Mouse (Mus musculus) stomach, embryonic 15.5 days (tissue): Measurements from ENCODE around the gene Slc4a1. TPM values are rescaled to one million over a fixed set of nuclear protein-coding genes. Genes with fewer than 3 reads are reported as not detected.
A peak's percentile ranks its signal among the peaks of the same experiment; 100 is the strongest.

Experiments used
- ATAC-seq: fragments of 200-750 bp; cut with Nextera tagmentation; 2 replicates; pipeline ENCODE4 v1.8.0; 2017; ENCODE audit warnings: low read depth, moderate number of reproducible peaks, moderate TSS enrichment; ENCODE audit not compliant: insufficient read depth, low FRiP score
- H3K27ac ChIP-seq: fragments of 300-500 bp; sonication (generic); 2 replicates; pipeline ENCODE4 v1.5.1; 2015; ENCODE audit warnings: mild to moderate bottlenecking, inconsistent platforms
- H3K27me3 ChIP-seq: fragments of 300-500 bp; sonication (generic); replicated peaks from 2 replicates; pipeline ENCODE4 v1.6.1; 2015; ENCODE audit warnings: inconsistent platforms
- H3K36me3 ChIP-seq: fragments of 300-500 bp; sonication (generic); 2 replicates; pipeline ENCODE4 v1.6.1; 2015; ENCODE audit warnings: inconsistent platforms
- H3K4me1 ChIP-seq: fragments of 300-500 bp; sonication (generic); 2 replicates; pipeline ENCODE4 v1.6.1; 2015; ENCODE audit warnings: inconsistent platforms
- H3K4me2 ChIP-seq: fragments of 300-500 bp; sonication (generic); 2 replicates; pipeline ENCODE4 v1.6.1; 2015; ENCODE audit warnings: mild to moderate bottlenecking, inconsistent platforms
- H3K4me3 ChIP-seq: fragments of 300-500 bp; sonication (generic); replicated peaks from 2 replicates; pipeline ENCODE4 v1.5.1; 2015; ENCODE audit warnings: inconsistent platforms
- H3K9ac ChIP-seq: fragments of 300-500 bp; sonication (generic); 2 replicates; pipeline ENCODE4 v1.6.1; 2015; ENCODE audit warnings: inconsistent platforms
- H3K9me3 ChIP-seq: fragments of 300-500 bp; sonication (generic); 2 replicates; pipeline ENCODE4 v1.6.1; 2016; ENCODE audit warnings: inconsistent platforms
- WGBS: fragments of 180-500 bp; shearing (Covaris S2); methylation state at CpG from one replicate; pipeline ENCODE4 v1.1.7; 2015; 5-methylcytosine and 5-hydroxymethylcytosine counted together
- polyA plus RNA-seq: library from polyadenylated mRNA; unstranded; fragments of >200 nt; fragmentation: Nextera tagmentation; extraction: Ambion mirVana; gene quantifications from 2 replicates; pipeline ENCODE4 v1.2.1, GENCODE M21; 2015

Gene Slc4a1
- polyA plus RNA-seq, 1 experiment from 2014 or later, result 68.8 TPM

DNA sequence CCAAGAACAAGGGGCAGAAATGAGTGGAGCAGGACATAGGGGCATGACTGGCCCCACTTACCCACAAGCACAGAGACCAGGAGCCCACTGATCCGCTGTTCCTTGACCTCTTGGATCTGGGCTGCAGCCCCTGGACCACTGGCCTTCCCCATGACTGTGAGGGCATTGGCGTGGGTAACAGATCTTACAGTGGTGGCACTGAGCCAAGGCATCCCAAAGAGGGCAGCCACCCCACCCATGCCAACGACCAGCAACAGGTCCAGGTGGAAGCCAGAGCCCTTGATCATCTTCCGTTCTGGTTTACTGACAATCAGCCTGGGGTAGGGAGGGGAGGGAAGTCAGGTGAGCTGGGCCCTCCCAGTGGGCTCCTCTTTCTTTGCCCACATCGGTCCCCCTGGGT lies 13.6 kb downstream of the Slc4a1 start:
- H3K4me3 ChIP-seq, result no peak overlapping the region
- WGBS, result 50% methylated on average over 5 of the region's 5 CpGs
- ATAC-seq, result no peak
- no peaks in the 10 kb centered on the region for H3K36me3 ChIP-seq
- no peaks in the 10 kb centered on the region for H3K4me1 ChIP-seq
- H3K9me3 ChIP-seq, result no peaks in the 10 kb centered on the region
- no peak overlapping the region for H3K9ac ChIP-seq
- H3K27ac ChIP-seq, result no peak overlapping the region
- no peaks in the 10 kb centered on the region; the same call in 1 of the 2 replicates for H3K27me3 ChIP-seq
- no peak overlapping the region for H3K4me2 ChIP-seq

DNA sequence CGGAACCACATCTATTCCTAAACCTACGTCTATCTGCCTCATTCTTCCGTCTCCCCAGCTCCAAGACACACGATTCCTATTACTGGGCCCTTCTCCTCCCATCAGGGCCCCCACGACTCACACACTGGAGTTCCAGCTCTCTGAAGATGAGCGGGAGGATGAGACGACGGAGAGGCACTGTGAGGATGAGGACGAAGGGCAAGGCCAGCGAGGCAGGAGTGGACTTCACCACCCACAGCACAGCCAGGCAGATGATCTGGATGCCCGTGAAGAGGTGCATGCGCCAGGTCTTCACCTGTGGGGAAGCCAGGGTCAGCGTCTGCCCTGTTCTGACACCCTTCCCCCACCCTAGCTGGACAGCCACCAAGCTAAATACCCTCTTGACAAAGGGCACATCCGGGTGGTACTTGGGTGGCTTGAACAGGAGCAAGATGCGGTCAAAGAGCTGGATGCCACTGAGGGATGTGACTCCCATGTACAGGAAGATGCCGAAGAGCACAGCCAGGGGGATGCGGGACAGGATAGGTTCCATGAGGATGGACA lies 15.0 kb downstream of the Slc4a1 start:
- H3K9me3 ChIP-seq, result no peaks in the 10 kb centered on the region
- no peaks in the 10 kb centered on the region for H3K36me3 ChIP-seq
- 85% methylated on average over 17 of the region's 17 CpGs for WGBS
- H3K4me1 ChIP-seq, result no peaks in the 10 kb centered on the region
- no peaks in the 10 kb centered on the region for H3K27me3 ChIP-seq
- H3K4me3 ChIP-seq, result no peak overlapping the region
- ATAC-seq, result no peak
- H3K27ac ChIP-seq, result no peak overlapping the region
- no peak overlapping the region for H3K4me2 ChIP-seq
- no peak overlapping the region for H3K9ac ChIP-seq

DNA sequence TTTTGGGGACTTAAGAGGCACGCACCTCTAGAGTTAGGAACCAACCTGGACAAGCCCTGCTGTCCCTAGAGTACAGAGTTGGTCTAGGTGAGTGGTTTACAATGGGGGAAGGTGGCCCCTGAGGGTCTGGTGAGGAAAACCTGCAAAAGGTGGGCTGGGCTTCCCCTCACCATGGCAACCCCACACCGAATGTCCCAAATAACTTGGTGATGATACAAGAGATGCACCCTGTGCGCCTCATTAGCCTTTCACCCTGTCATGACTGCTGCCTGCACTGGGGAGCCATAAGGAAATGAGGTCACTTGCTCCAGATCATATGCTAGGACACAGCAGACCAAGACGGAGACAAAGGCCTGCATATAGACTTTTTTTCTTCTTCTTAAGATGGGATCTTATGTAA lies 15.6 kb downstream of the Slc4a1 start:
- Histone ChIP-seq H3K4me2 (no peak overlapping the region), H3K9ac (no peak overlapping the region), H3K27ac (no peak overlapping the region), H3K27me3 (no peaks in the 10 kb centered on the region), H3K4me3 (no peak overlapping the region), H3K9me3 (no peaks in the 10 kb centered on the region), H3K4me1 (no peaks in the 10 kb centered on the region), H3K36me3 (no peaks in the 10 kb centered on the region)
- WGBS, result 80% methylated on average over 4 of the region's 4 CpGs
- ATAC-seq, result no peak

DNA sequence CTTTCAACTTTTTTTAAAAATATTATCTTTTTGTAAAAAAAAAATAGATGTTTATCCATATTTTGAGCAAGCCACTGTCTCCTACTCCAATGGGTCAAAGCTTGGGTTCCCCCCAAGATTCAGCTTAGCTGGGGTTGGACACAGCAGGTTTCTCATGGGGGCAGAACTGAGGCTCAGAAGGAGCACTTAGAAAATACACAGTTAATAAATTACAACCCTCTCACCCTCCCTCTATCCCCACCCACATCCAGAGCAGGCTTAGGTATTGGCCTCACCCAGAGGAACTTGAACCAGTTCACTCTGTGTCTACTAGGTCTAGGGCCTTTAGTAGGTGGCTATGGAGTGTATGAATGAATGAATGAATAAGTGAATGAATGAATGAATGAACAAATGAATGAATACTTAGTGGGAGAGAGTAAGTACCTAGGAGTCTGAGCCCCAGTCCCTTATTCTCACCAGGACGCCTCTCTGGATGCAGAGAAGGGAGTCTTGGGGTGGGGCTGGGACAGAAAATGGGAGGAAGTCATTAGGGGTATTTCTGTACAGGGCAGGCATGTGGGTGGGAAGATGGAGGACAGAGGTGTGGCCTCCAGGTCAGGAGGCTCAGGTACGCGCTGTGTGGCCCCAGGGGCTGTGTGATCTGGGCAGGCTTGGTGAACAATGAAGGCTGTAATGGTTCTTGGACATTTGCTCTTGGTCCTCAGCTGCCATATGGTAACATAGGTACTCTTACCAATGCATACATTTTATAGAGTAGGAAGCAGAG lies 16.6 kb downstream of the Slc4a1 start:
- no peak overlapping the region for H3K4me3 ChIP-seq
- no peaks in the 10 kb centered on the region for H3K27me3 ChIP-seq
- no peaks in the 10 kb centered on the region for H3K4me1 ChIP-seq
- no peaks in the 10 kb centered on the region for H3K36me3 ChIP-seq
- H3K9ac ChIP-seq, result no peak overlapping the region
- H3K9me3 ChIP-seq, result no peaks in the 10 kb centered on the region
- 84% methylated on average over 3 of the region's 3 CpGs for WGBS
- ATAC-seq, result peak; percentile 45; the same call in 1 of the 2 replicates
- no peak overlapping the region for H3K27ac ChIP-seq
- H3K4me2 ChIP-seq, result no peak overlapping the region

DNA sequence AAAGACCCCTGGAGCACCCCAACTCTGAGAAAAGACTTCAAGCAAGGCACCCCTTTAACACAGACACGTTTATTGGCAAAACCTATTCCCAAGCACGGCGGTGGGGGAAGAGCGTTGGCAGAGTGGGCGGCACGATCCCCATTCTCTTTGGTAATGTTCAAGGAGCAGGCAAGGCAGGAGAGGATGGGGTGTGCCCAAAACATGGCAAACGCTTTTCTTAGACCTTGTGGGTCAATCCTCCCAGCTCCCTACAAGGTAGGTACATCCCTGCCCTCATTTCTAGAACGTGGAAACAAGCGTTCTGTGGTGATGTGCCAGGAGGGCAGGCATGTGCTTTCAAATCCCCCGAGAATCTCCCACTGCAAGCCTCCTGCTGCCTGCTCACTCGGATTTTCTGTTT lies 17.2 kb downstream of the Slc4a1 start:
- Histone ChIP-seq H3K9me3 (no peaks in the 10 kb centered on the region), H3K36me3 (no peaks in the 10 kb centered on the region), H3K9ac (no peak overlapping the region), H3K4me1 (no peaks in the 10 kb centered on the region), H3K27ac (no peak overlapping the region), H3K27me3 (no peaks in the 10 kb centered on the region), H3K4me3 (no peak overlapping the region), H3K4me2 (no peak overlapping the region)
- no peak for ATAC-seq
- 82% methylated on average over 11 of the region's 11 CpGs for WGBS

DNA sequence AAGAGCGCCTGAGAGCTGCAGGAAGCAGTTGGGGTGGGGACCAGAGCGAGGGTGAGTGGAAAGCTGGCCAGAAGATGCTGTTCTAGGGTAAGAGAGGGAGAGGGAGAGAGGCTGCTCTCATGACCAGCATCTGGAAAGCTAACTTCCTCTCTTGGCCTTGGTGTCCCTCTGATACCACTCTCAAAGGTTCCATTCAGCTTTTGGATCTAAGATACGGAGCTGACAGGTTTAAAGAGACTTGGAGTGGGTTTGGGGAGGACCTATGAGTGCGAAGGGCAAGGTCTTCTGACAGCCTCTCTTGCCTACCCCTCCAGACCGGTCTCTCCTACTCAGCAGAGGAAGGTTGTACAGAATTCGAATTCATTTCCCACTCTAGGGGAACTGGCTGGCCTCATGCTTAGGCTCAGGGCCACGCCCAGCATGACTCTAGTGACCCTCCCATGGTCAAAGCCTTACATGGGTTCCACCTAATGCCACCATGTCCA lies 17.9 kb downstream of the Slc4a1 start:
- peak; percentile 37; the same call in 1 of the 2 replicates for ATAC-seq
- WGBS, result 92% methylated on average over 7 of the region's 7 CpGs

DNA sequence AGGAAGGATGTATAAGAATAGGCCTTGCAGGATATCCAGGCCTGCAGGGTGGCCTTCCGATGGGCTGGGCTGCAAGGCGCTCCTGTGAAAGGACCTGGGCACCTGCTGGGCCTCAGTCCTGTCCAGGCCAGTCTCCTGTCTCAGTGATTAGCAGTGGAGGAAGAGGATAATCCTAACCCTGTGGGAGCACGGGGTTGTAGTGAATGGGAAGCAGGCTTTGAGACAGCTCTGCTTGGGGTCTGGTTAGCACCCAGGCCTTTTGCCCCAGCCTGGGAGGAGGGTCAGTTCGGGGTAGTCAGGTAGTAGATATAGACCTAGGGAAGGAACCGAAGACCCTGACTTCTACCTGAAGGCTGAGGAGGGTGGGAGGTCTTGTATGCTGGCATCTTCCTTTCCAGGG lies 18.3 kb downstream of the Slc4a1 start:
- no peaks in the 10 kb centered on the region for H3K27me3 ChIP-seq
- H3K9ac ChIP-seq, result no peak overlapping the region
- no peaks in the 10 kb centered on the region for H3K36me3 ChIP-seq
- 78% methylated on average over 5 of the region's 5 CpGs for WGBS
- H3K9me3 ChIP-seq, result no peaks in the 10 kb centered on the region
- no peak overlapping the region for H3K4me2 ChIP-seq
- no peak overlapping the region for H3K4me3 ChIP-seq
- H3K4me1 ChIP-seq, result no peaks in the 10 kb centered on the region
- no peak for ATAC-seq
- H3K27ac ChIP-seq, result no peak overlapping the region

More for the DNA sequence above, 17.9 kb downstream of the Slc4a1 start:
- Histone ChIP-seq H3K4me2 (no peak overlapping the region), H3K27me3 (no peaks in the 10 kb centered on the region), H3K9ac (no peak overlapping the region), H3K27ac (no peak overlapping the region), H3K36me3 (no peaks in the 10 kb centered on the region), H3K4me3 (no peak overlapping the region), H3K9me3 (no peaks in the 10 kb centered on the region), H3K4me1 (no peaks in the 10 kb centered on the region)

DNA sequence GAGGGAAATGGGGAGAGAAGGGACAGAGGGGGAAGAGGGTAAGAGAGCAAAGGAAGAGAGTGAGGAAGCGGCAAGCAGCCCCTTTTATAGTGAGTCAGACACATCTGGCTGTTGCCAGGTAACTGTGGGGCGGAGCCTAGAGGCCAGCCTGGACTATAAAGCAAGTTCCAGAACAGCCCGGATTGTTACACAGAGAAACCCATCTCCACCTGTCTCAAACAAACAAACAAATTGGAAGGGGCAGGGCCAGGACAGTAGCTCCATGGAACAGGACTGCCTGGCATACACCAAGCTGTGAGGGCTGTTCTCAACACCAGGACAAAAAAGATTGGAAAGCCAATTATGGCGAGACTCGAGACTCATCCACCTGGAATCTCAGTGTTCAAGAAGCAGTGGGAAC lies 19.1 kb downstream of the Slc4a1 start:
- no peak overlapping the region for H3K4me2 ChIP-seq
- H3K27ac ChIP-seq, result no peak overlapping the region
- H3K4me1 ChIP-seq, result no peaks in the 10 kb centered on the region
- ATAC-seq, result no peak
- H3K4me3 ChIP-seq, result no peak overlapping the region
- H3K9me3 ChIP-seq, result no peaks in the 10 kb centered on the region
- H3K36me3 ChIP-seq, result no peaks in the 10 kb centered on the region
- no peaks in the 10 kb centered on the region for H3K27me3 ChIP-seq
- 54% methylated on average over 5 of the region's 5 CpGs for WGBS
- no peak overlapping the region for H3K9ac ChIP-seq

DNA sequence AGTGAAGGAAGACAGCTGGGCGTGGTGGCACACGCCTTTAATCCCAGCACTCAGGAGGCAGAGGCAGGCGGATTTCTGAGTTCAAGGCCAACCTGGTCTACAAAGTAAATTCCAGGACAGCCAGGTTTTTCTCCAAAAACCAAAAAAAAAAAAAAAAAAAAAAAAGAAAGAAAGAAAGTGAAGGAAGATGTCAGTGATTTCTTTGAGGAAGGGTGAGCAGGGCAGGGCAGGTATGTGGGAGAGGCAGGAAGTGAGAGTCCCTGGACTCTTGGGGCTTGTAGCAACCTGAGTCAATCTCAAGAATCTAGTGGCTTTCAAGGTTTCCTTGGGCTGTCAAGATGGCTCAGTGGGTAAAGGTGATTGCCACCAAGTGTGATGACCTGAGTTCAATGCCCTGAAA lies 21.5 kb downstream of the Slc4a1 start:
- Histone ChIP-seq H3K27ac (no peak overlapping the region), H3K4me1 (no peaks in the 10 kb centered on the region), H3K4me2 (no peak overlapping the region), H3K36me3 (no peaks in the 10 kb centered on the region), H3K9ac (no peak overlapping the region), H3K4me3 (no peak overlapping the region), H3K27me3 (no peaks in the 10 kb centered on the region), H3K9me3 (no peaks in the 10 kb centered on the region)
- no peak for ATAC-seq
- 91% methylated on average over 3 of the region's 3 CpGs for WGBS

DNA sequence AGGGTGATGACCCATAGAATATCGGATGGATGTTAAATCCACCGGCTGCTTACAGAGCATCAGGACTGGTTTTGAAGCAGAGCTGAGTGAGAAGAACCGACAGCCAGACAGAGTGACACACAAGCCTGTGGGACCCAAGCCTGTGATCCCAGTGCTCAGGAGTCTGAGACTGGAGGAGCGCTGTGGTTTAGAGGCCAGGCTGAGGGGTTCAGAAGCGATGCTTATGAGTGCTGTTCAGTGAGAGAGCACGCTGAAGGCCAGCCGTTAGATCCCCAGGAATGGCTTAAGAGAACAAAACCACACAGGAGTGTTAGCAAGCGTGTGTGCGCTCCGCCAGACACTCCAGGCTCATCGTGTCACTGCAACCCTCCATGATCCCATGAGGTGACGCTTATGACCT lies 23.3 kb downstream of the Slc4a1 start:
- H3K4me1 ChIP-seq, result peaks cover 2% of the 10 kb centered on the region; the same call in 1 of the 2 replicates
- H3K27me3 ChIP-seq, result no peaks in the 10 kb centered on the region
- no peak overlapping the region for H3K9ac ChIP-seq
- 70% methylated on average over 12 of the region's 12 CpGs for WGBS
- no peaks in the 10 kb centered on the region for H3K36me3 ChIP-seq
- no peak for ATAC-seq
- H3K4me2 ChIP-seq, result no peak overlapping the region
- H3K4me3 ChIP-seq, result no peak overlapping the region
- no peaks in the 10 kb centered on the region for H3K9me3 ChIP-seq
- H3K27ac ChIP-seq, result no peak overlapping the region

DNA sequence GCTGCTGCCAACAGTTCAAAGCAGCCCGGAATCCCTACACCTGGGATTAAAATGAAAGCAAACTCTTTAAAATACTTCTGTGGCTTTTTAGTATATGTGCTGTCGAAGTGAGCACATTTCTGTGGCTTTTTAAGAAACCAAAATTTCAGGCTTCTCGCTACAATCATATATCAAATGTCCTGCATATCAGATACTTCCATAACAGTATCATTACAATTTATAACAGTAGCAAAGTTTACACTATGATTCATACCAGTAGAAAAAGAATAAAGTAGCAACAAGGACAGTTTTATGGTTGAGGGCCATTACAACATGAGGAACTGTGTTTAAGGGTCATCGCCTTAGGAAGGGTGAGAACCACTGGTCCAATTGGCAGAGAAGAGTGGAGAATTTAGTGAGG lies 24.9 kb downstream of the Slc4a1 start:
- Histone ChIP-seq H3K27me3 (no peaks in the 10 kb centered on the region), H3K27ac (no peak overlapping the region), H3K9me3 (no peaks in the 10 kb centered on the region), H3K4me1 (peaks cover 2% of the 10 kb centered on the region; the same call in 1 of the 2 replicates), H3K9ac (no peak overlapping the region), H3K36me3 (no peaks in the 10 kb centered on the region), H3K4me2 (no peak overlapping the region), H3K4me3 (no peak overlapping the region)
- WGBS, result 88% methylated on average over 4 of the region's 4 CpGs
- no peak for ATAC-seq

DNA sequence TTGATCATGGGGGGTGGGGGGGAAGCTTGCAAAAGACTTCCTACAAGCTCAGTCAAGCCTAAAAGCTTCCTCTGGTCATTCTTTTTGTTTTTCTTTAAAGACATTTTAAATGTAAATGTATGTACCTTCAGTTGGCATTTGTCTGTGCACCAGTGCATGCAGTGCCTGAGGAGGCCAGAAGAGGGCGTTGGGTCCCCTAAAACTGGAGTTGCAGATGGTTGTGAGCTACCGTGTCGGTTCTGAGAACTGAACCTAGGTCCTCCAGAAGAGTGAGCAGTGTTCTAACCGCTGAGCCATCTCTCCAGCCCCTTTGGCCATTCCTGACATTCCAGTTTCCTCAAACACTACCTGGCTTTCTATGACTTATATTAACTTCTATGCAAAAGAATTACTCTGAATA lies 26.4 kb downstream of the Slc4a1 start:
- H3K4me2 ChIP-seq, result no peak overlapping the region
- H3K9me3 ChIP-seq, result no peaks in the 10 kb centered on the region
- no peak overlapping the region for H3K27ac ChIP-seq
- no peak overlapping the region for H3K4me3 ChIP-seq
- H3K27me3 ChIP-seq, result no peaks in the 10 kb centered on the region
- WGBS, result 68% methylated on average over 4 of the region's 4 CpGs
- no peak overlapping the region for H3K9ac ChIP-seq
- peaks cover 7% of the 10 kb centered on the region; the same call in 1 of the 2 replicates for H3K4me1 ChIP-seq
- H3K36me3 ChIP-seq, result no peaks in the 10 kb centered on the region
- ATAC-seq, result no peak
